Mouse (Mus musculus) macrophage (primary cell): Measurements from ENCODE around the gene Kcnj1. TPM values are rescaled to one million over a fixed set of nuclear protein-coding genes. Genes with fewer than 3 reads are reported as not detected.

Experiments
- polyA plus RNA-seq: library from polyadenylated mRNA; stranded (reverse); fragments of 250-400 nt; gene quantifications from 3 replicates; pipeline ENCODE4 v1.2.4, GENCODE M21; 2018; ENCODE audit warnings: inconsistent platforms

The Kcnj1 gene
- polyA plus RNA-seq, 1 experiment from 2014 or later: not detected

Other genes with a start within 250 kb of the Kcnj1 start
- 0.06 TPM in 1 of 3 replicates, not detected in the others for gene Kcnj5, start 28.1 kb upstream of the Kcnj1 start, polyA plus RNA-seq
- 47.2 to 90.9 TPM (median 59.7 TPM) in 3 replicates for gene Fli1, start 170.4 kb downstream of the Kcnj1 start, polyA plus RNA-seq